Mouse (Mus musculus) G1E-ER4 (cell line): Measurements from ENCODE around the gene Sh2d1b2. TPM values are rescaled to one million over a fixed set of nuclear protein-coding genes. Genes with fewer than 3 reads are reported as not detected.

Experiments
- GATA1 ChIP-seq: IDR thresholded peaks from one replicate; pipeline ENCODE4 v1.8.0; 2012; ENCODE audit warnings: low read length, inconsistent platforms
- polyA plus RNA-seq: library from polyadenylated mRNA; stranded (reverse); fragments of >175 nt; gene quantifications from 2 replicates; pipeline ENCODE4 v1.2.3, GENCODE M21; 2012

Gene Sh2d1b2
- polyA plus RNA-seq, 1 experiment: not detected

DNA sequence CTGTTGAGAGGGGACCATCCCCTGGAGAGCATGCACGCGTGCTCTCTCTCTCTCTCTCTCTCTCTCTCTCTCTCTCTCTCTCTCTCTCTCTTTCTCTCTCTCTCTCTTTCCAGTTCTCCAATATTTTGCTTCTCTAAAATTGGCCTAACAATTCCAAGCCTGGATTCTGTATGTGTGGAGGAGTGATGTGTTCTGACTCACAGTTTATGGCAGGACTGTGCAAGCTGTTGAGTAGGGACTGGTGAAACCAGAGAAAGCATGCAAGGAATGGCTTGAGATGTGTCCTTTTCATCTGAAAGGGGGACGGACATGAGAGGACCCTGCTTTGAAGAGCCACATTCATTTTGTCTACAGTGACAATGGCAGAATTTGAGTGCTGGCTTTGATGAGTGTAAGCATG is 12.5 kb downstream of the Sh2d1b2 start:
- no peak for TF ChIP-seq GATA1

DNA sequence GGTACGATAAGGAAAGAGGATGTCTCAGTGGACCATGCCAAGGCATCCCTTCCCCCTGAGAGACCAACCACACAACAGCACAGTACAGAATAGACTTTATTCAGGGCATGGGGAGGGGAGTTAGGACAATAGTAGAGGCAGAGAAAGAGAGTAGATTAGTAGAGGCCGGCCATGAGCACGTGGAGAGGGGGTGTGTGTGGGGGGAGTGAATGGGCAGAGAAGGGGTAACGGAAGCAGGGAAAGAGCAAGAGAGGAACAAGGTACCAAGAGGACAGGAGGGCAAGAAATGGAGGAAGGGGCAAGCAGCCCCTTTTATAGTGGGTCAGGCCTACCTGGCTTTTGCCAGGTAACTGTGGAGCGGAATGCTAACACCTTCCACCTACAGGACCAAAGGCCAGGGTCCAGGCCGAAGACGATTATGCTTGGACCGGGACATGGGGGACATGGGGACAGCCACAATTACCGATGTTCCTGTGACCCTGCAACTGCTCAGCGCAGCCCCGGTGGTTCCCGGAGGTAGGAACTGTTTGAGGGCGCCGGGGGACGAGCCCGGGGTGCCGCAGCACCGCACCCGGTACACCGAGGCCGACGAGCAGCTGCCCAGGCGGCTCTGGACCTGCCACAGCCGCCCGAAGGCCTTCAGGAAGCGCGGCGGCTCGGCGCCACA is 22.5 kb downstream of the Sh2d1b2 start:
- no peak for TF ChIP-seq GATA1

DNA sequence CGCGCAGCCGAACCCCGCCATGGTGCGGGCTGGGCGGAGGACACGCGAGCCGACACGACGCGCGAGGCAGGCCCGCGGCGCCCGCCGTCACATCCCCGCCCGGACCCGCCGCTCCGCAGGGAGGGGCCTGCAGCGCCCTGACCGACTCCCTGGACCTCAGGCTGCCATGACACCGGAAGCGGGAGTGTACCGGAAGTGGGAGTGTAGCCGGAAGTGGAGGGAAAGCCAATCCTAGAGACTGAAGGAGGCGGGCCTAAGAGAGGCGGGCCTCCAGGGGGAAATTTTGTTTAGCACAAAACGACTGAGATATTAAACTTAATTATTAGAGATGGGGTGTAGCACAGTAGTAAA is 23.0 kb downstream of the Sh2d1b2 start:
- TF ChIP-seq GATA1: no peak

DNA sequence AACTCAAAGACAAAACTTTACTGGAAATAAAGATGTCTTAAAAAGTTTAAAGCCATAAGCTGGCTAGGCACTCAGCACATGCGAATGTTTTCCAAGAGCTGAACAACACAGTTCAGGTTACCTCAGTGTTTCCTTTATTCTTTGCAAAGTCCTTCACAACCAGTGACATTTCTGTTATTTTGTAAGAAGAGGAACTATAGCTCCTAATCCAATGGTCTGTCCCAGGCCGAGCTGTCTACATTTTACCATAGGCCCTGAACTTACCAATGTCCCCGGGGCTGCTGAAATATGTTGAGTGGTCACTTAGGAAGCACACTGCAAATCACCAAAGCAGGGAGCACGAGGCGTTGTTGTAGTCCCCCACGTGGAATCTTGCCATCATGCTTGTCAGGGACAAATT is 37.7 kb downstream of the Sh2d1b2 start:
- no peak for TF ChIP-seq GATA1

DNA sequence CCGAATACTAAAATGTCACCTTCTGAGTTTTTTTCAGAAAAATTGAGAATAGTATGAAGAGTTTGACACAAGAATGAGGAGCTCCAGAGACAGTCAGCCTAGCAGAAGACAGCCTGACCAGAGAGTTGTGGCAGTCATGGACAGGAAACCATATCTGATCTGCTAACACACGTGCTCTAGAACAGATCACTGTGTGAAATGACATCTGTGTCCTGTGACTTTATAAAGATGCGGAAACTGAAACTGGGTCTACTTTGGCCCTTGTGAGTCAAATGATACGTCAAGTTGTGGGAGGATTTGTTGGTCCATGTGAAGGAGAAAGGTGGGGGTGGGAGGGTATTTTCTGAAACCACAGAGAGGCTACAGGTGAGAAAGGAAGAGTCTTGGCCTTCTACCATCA is 38.1 kb downstream of the Sh2d1b2 start:
- no peak for TF ChIP-seq GATA1

DNA sequence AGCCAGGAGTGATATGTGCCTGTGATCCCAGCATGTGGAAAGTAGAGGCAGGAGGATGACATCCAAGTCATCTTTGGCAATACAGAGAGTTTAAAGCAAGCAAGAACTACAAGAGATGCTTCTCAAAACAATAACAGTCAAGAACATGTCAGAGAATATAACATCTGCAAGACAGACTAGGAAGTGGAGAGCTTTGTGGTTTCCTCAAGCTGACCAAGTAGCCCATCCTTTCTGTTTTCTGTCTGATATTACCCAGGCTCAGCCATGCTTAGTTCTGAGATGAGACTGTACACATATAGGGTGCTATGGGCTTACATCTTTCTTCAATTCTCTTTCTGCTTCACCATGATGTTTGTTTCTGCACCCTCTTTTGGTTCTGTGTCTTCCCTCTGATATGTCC is 40.7 kb downstream of the Sh2d1b2 start:
- no peak for TF ChIP-seq GATA1

DNA sequence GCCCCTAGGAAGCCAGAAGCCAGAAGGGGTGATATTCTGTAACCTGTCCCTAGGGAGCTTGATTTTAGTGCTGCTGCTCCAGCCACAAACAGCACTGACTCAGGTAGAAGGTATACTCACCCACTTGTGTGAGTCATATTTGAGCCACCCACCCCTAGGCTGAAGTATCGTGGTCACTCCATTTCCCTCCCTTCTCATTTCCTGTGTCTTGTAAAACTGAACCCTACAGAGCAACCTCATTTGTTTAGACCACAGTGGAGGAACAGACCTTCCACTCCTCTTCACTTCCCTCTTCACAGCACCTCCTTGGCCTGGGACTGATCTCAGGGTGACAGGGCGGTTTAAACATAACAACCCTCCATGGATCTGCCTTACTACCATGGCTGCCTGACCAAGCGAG is 44.5 kb downstream of the Sh2d1b2 start, which contains the start of gene Sh2d1b1:
TSS of gene Sh2d1b1 (plus strand) at position 305 of the 400 bp plus-strand sequence.
- TF ChIP-seq GATA1: no peak

DNA sequence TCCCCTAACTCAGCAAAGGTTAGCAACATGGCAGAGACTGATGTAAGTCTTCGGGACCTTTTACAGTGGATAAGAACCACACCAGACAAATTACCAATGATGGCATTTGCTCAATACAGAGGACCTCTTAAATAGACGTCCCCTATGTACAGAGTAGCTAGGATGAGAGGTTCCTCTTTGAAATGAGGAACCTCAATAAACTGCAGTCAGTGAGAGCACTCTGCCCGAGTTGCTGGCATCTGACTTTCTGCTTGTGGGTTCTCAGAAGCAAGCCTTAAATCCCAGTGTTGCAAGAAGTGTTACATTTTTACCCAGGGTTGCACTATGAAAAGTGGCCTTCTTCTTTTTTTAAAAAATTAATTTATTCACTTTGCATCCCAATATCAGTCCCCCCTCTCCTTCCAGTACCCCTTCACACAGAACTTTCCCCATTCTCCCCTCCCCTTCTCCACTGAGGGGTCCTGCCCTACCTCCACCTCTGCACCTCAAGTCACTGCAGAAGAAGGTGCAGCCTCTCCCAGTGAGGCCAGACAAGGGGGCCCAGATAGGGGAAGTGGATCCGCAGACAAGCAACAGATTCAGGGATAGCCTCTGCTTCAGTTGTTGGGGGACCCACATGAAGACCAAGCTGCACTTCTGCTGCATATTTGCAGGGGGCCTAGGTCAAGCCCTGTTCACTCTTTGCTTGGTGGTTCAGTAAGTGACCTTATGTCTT is 50.0 kb downstream of the Sh2d1b2 start:
- TF ChIP-seq GATA1: no peak

DNA sequence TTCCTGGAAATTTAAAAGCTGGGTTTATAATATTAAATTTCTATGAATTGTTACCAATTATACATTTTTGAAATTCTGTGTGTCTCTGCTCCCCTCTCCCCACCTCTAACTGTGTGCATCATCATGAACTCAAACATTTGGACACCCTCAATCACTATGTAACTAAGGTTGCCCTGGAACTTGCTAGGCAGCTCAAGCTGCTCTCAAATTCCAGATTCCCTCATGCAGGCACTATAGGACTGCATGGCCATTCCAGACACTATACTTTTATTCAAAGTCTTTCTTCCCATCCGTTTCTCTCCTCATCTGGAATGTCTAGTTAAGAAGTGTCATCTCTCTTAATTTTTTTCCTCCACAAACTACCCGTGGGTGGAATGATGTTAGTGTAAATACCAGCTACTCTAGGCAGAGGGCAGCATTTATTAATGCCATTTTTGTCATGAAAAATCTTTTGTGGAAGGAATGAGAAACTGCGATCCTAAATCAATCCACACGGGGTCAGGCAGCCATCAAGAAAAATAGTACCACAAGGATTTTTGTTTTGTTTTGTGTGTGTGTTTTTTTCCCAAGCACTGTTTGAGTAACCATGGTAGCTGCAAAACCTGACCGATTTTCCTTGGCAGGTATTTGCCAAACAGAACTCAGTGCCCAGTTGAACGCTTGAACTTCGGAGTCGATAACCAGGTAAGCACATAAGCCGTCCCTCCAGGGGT is 59.8 kb downstream of the Sh2d1b2 start:
- no peak for TF ChIP-seq GATA1

DNA sequence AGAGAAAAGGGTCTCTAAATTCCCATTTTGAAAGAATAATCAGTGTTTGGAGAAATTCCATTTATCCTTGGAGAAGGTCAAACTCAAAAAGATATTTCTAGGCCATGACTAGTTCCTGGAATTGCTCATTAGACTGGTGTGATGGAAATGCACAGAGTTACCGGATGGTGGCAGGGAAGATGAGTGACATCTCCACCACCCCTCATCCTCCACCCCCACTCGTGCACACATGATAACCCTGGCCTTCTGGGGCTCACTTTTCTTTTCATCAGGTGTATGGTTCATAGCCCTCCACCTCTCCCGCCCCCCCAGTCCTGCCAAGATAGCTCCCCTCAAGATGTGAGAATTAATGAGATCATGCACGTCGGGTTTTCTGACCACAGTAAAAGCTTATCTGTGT is 60.7 kb downstream of the Sh2d1b2 start:
- TF ChIP-seq GATA1: no peak

DNA sequence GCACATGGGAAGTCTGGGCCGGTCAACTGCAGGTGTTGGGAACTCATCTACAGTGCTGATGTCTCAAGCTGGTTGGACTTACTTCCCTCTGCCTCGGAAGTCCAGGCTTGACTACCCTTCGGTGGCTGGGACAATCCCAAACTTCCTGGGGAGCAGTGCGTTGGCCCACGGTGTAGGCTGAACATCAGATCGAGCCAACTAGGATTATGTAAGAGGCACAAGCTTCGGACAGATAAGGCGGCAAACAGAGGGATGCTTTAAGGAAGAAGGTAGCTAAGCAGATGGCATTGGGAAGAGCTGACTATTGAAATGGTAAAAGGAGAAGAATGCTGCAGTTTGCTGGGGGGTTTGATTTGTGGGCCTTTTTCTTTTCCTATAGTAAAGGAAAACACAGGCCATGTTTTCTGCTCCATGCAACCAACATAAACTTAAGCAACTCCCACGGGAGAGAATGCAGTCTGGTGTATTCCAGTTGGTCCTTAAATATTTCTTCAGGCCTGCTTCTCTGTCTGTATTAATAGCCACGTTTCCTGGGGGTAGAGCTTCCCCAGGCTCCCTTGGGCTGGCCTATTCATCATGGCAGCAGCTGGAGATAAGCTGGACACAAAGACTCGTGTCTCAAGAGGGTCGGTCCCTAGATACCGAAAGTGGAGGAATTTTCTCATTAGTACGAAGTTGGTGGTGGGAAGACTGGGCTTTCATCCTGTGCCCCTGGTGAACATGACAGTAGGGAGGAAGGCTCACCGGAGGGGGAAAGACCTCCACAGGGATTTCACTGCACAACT is 62.4 kb downstream of the Sh2d1b2 start:
- no peak for TF ChIP-seq GATA1

DNA sequence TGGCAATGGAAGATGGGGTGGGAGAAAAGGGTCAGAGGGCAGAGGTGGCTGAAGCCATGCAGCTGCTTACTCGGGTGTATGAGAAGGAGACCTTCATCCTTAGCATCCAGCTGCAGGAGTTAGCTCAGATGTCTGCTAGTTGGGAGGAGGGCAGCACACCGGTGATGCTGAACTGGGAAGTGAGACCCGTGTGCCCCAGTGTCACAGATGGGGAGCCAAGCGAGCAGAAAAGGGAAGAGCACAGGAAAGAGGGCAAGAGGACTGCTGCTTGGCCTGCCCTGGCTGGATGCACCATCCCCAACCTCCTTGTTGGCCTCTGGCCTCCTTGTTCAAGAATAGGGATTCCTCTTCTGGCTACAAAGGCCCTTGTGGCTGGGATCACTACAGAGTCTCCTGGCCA is 66.9 kb downstream of the Sh2d1b2 start:
- no peak for TF ChIP-seq GATA1

DNA sequence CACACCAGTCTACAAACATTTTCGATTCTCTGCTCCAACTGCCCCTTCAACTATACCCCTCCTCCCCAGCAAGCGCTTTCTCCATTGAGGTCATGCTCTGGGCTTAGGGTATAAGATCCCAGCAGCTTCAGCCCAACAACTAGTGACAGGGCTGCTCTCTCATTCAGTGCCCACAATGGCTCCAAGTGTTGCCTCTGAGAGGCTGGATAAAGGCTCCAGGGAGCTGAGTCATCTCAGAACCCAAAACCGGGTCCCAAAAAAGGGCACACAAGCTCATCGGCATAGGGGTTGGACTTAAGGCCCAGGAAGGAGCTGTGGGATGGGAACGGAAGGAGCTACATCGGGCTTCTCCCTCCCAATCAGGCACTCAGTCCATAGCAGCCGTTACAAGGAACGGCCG is 69.1 kb downstream of the Sh2d1b2 start:
- TF ChIP-seq GATA1: no peak

DNA sequence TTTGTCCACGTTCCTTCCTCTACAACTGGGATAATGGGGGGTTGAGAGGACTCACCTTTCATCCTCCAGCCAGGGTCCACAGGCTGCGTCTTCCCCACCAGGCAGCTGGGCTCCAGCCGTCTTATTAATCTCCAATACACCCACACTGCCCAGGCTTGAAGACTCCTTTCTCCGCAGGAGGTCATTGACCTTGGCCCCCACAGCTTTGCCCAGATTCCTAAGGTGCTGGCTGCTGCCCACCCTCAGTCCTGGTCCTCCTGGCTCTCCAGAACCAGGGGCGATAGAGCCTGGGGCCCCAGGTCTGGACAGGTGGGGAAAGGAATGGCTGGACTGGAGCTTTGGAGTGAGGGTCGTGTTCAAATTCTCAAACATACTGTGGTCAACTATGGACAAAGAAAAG is 69.9 kb downstream of the Sh2d1b2 start:
- no peak for TF ChIP-seq GATA1

DNA sequence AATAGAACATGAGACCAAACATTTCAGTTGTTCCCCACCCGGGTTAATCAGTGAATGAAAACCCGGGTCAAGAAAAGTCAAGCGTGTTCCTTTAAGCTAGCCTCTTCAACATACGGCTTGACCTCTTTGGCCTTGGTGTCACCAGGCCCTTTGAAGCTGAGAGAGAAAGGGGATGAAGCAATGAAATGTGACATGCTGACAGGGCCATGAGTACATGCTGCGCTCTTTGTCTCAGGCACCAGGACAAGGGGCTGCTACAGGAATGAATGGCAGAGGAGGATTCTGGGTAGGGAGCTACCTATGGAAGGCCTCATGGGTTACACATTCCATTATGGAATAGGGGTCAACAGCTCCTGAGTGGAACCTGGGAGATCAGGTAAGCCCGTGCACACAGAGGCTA is 70.6 kb downstream of the Sh2d1b2 start:
- TF ChIP-seq GATA1: no peak

Other genes with a start within 250 kb of the Sh2d1b2 start
- not detected in 2 replicates for gene Ddr2, start 122.0 kb upstream of the Sh2d1b2 start, polyA plus RNA-seq
- 19.0 and 33.2 TPM in 2 replicates for gene Uap1, start 57.8 kb upstream of the Sh2d1b2 start, polyA plus RNA-seq
- 1.7 and 2.8 TPM in 2 replicates for gene Uhmk1, start 17.4 kb upstream of the Sh2d1b2 start, polyA plus RNA-seq
- gene Sh2d1b1, start 44.6 kb downstream of the Sh2d1b2 start, polyA plus RNA-seq: not detected in 2 replicates
- 0.21 and 0.39 TPM in 2 replicates for gene Gm7694, start 73.6 kb downstream of the Sh2d1b2 start, polyA plus RNA-seq
- gene Spata46, start 76.1 kb downstream of the Sh2d1b2 start, polyA plus RNA-seq: not detected in 2 replicates